Mouse (Mus musculus) midbrain, embryonic 14.5 days (tissue): Measurements from ENCODE around the gene Runx1. TPM values are rescaled to one million over a fixed set of nuclear protein-coding genes. Genes with fewer than 3 reads are reported as not detected.
A peak's percentile ranks its signal among the peaks of the same experiment; 100 is the strongest.

Source experiments
- ATAC-seq: fragments of 200-750 bp; cut with Nextera tagmentation; 2 replicates; pipeline ENCODE4 v1.8.0; 2017; ENCODE audit warnings: moderate number of reproducible peaks, moderate library complexity; ENCODE audit not compliant: low FRiP score, low TSS enrichment
- DNase-seq: peaks from one replicate; pipeline ENCODE4 v3.0.0-alpha.2; 2015
- H3K27ac ChIP-seq: fragments of 300-500 bp; sonication (generic); replicated peaks from 2 replicates; pipeline ENCODE4 v1.5.1; 2014; ENCODE audit warnings: mild to moderate bottlenecking, low read depth, low read length, moderate library complexity
- H3K27me3 ChIP-seq: fragments of 300-500 bp; sonication (generic); 2 replicates; pipeline ENCODE4 v1.6.1; 2014; ENCODE audit warnings: low read length, control low read depth, mixed read lengths; ENCODE audit not compliant: control insufficient read depth, insufficient read depth
- H3K36me3 ChIP-seq: fragments of 300-500 bp; sonication (generic); 2 replicates; pipeline ENCODE4 v1.6.1; 2014; ENCODE audit warnings: low read length, control low read depth; ENCODE audit not compliant: control insufficient read depth, insufficient read depth
- H3K4me1 ChIP-seq: fragments of 300-500 bp; sonication (generic); 2 replicates; pipeline ENCODE4 v1.6.1; 2014; ENCODE audit warnings: mild to moderate bottlenecking, antibody characterized with exemption, low read length, control low read depth; ENCODE audit not compliant: control insufficient read depth, insufficient read depth
- H3K4me2 ChIP-seq: fragments of 300-500 bp; sonication (generic); 2 replicates; pipeline ENCODE4 v1.6.1; 2014; ENCODE audit warnings: mild to moderate bottlenecking, low read length, moderate library complexity
- H3K4me3 ChIP-seq: fragments of 300-500 bp; sonication (generic); replicated peaks from 2 replicates; pipeline ENCODE4 v1.5.1; 2014; ENCODE audit warnings: low read depth, low read length
- H3K9ac ChIP-seq: fragments of 300-500 bp; sonication (generic); replicated peaks from 2 replicates; pipeline ENCODE4 v1.6.1; 2014; ENCODE audit warnings: mild to moderate bottlenecking, low read length, moderate library complexity
- H3K9me3 ChIP-seq: fragments of 300-500 bp; sonication (generic); 2 replicates; pipeline ENCODE4 v1.6.1; 2016; ENCODE audit warnings: low read length, control low read depth, mixed read lengths; ENCODE audit not compliant: control insufficient read depth
- WGBS: fragments of 180-500 bp; shearing (Covaris S2); extraction: QIAGEN DNeasy Blood & Tissue Kit; methylation state at CpG from one replicate; pipeline ENCODE4 v1.1.7; 2014; 5-methylcytosine and 5-hydroxymethylcytosine counted together
- polyA plus RNA-seq: library from polyadenylated mRNA; unstranded; fragments of >200 nt; fragmentation: Nextera tagmentation; extraction: Ambion mirVana; gene quantifications from 2 replicates; pipeline ENCODE4 v1.2.1, GENCODE M21; 2014

The Runx1 gene
- polyA plus RNA-seq, 1 experiment from 2014 or later, result 0.76 TPM

DNA sequence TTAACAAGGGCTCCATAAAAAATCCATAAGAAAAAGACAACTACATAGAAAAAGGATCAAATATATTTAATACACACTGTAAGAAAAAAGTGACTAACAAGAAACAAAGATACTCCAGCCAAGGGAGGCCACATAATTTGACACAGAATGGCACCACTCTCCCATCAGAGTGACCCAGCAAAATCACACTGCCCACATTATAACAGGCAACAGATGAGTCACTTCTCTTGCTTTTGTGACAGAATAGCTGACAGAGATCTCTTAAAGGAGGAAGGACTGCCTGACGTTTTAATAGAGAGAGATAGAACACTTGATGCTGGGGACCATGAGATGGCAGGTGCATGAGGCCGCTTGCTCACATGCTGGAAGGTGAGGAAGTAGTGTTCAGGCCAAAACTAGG lies 35.6 kb upstream of the Runx1 start:
- Histone ChIP-seq H3K4me3 (no peak overlapping the region), H3K4me1 (no peaks in the 10 kb centered on the region), H3K9me3 (no peaks in the 10 kb centered on the region), H3K36me3 (no peaks in the 10 kb centered on the region), H3K4me2 (no peak overlapping the region), H3K27me3 (no peaks in the 10 kb centered on the region), H3K9ac (no peak overlapping the region), H3K27ac (no peak overlapping the region)
- ATAC-seq (no peak), DNase-seq (no peak)
- 80% methylated on average over 2 of the region's 2 CpGs for WGBS

GRCm38 (mm10) chr16:92860649-92861048 lies 34.7 kb upstream of the Runx1 start:
- no peak for DNase-seq
- Histone ChIP-seq H3K4me3 (no peak overlapping the region), H3K27me3 (no peaks in the 10 kb centered on the region), H3K27ac (no peak overlapping the region), H3K4me2 (no peak overlapping the region), H3K9ac (no peak overlapping the region), H3K9me3 (no peaks in the 10 kb centered on the region), H3K4me1 (no peaks in the 10 kb centered on the region), H3K36me3 (no peaks in the 10 kb centered on the region)
- ATAC-seq, result no peak
- 80% methylated on average over 1 of the region's 1 CpGs for WGBS

- 77% methylated on average over 3 of the region's 3 CpGs for WGBS
Measured at GRCm38 (mm10) chr16:92856779-92857178, 30.8 kb upstream of the Runx1 start.

DNA sequence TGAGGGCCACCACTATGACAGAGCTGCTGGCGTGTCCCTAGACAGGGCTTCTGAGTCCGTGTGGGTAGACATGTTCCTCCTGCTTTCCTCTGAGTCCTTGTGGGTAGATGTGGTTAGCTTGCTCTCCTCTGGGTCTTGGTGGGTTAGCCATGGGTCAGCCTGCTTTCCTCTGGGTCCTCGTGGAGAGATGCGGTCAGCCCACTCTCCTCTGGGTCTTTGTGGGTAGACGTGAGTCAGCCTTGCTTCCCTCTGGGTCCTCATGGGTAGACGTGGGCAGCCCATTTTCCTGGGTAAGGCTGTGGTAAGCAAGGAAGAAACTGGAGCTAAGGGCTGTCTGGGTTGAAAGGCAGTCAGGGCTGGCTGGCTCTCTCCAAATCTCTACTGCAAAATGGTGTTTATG lies 26.3 kb upstream of the Runx1 start:
- no peak overlapping the region for H3K4me3 ChIP-seq
- no peak for ATAC-seq
- H3K4me2 ChIP-seq, result no peak overlapping the region
- H3K36me3 ChIP-seq, result no peaks in the 10 kb centered on the region
- no peaks in the 10 kb centered on the region for H3K4me1 ChIP-seq
- H3K27ac ChIP-seq, result no peak overlapping the region
- H3K9ac ChIP-seq, result no peak overlapping the region
- no peaks in the 10 kb centered on the region for H3K9me3 ChIP-seq
- WGBS, result 92% methylated on average over 6 of the region's 6 CpGs
- no peaks in the 10 kb centered on the region for H3K27me3 ChIP-seq
- no peak for DNase-seq

More at GRCm38 (mm10) chr16:92856779-92857178, 30.8 kb upstream of the Runx1 start:
- no peak for ATAC-seq
- H3K9ac ChIP-seq, result no peak overlapping the region
- no peak overlapping the region for H3K4me3 ChIP-seq
- H3K27me3 ChIP-seq, result no peaks in the 10 kb centered on the region
- H3K4me1 ChIP-seq, result no peaks in the 10 kb centered on the region
- H3K4me2 ChIP-seq, result no peak overlapping the region
- H3K36me3 ChIP-seq, result no peaks in the 10 kb centered on the region
- H3K27ac ChIP-seq, result no peak overlapping the region
- no peak for DNase-seq
- no peaks in the 10 kb centered on the region for H3K9me3 ChIP-seq

- WGBS, result 76% methylated on average over 3 of the region's 3 CpGs
- Histone ChIP-seq H3K4me3 (no peak overlapping the region), H3K4me1 (peaks cover 8% of the 10 kb centered on the region; the same call in 1 of the 2 replicates), H3K9ac (no peak overlapping the region), H3K27me3 (no peaks in the 10 kb centered on the region; the same call in 1 of the 2 replicates), H3K9me3 (no peaks in the 10 kb centered on the region), H3K27ac (no peak overlapping the region), H3K4me2 (no peak overlapping the region), H3K36me3 (no peaks in the 10 kb centered on the region)
- ATAC-seq (no peak), DNase-seq (no peak)
Measured at GRCm38 (mm10) chr16:92850416-92850815, 24.5 kb upstream of the Runx1 start.

GRCm38 (mm10) chr16:92847762-92848300 lies 21.9 kb upstream of the Runx1 start:
- H3K27me3 ChIP-seq, result no peaks in the 10 kb centered on the region; the same call in 1 of the 2 replicates
- ATAC-seq (no peak), DNase-seq (no peak)
- no peak overlapping the region for H3K4me2 ChIP-seq
- peaks cover 8% of the 10 kb centered on the region; the same call in 1 of the 2 replicates for H3K4me1 ChIP-seq
- 80% methylated on average over 3 of the region's 3 CpGs for WGBS
- H3K9ac ChIP-seq, result no peak overlapping the region
- H3K4me3 ChIP-seq, result no peak overlapping the region
- H3K36me3 ChIP-seq, result no peaks in the 10 kb centered on the region
- no peak overlapping the region for H3K27ac ChIP-seq
- H3K9me3 ChIP-seq, result no peaks in the 10 kb centered on the region

GRCm38 (mm10) chr16:92845244-92846225 lies 19.6 kb upstream of the Runx1 start:
- Histone ChIP-seq H3K9me3 (no peaks in the 10 kb centered on the region), H3K36me3 (no peaks in the 10 kb centered on the region), H3K9ac (0 out of 2 replicates have a peak overlapping the region, but pooled peaks have one; percentile 14), H3K27me3 (no peaks in the 10 kb centered on the region; the same call in 1 of the 2 replicates), H3K27ac (no peak overlapping the region), H3K4me1 (peaks cover 8% of the 10 kb centered on the region; the same call in 1 of the 2 replicates), H3K4me2 (peak overlapping the region; percentile 34), H3K4me3 (no peak overlapping the region)
- 44% methylated on average over 26 of the region's 26 CpGs for WGBS
- ATAC-seq (no peak), DNase-seq (peak; percentile 54)

- Histone ChIP-seq H3K4me2 (no peak overlapping the region), H3K27ac (no peak overlapping the region), H3K9me3 (no peaks in the 10 kb centered on the region), H3K9ac (no peak overlapping the region), H3K36me3 (no peaks in the 10 kb centered on the region), H3K27me3 (no peaks in the 10 kb centered on the region), H3K4me3 (no peak overlapping the region), H3K4me1 (no peaks in the 10 kb centered on the region)
- ATAC-seq (no peak), DNase-seq (no peak)
Measured at GRCm38 (mm10) chr16:92838709-92839108, 12.8 kb upstream of the Runx1 start.
